Mouse (Mus musculus): ENCODE results near the gene Pknox2. TPM values are rescaled to one million over a fixed set of nuclear protein-coding genes. Genes with fewer than 3 reads are reported as not detected.

The Pknox2 gene
- polyA plus RNA-seq, 1 experiment from 2014 or later, result 14.5 TPM

DNA sequence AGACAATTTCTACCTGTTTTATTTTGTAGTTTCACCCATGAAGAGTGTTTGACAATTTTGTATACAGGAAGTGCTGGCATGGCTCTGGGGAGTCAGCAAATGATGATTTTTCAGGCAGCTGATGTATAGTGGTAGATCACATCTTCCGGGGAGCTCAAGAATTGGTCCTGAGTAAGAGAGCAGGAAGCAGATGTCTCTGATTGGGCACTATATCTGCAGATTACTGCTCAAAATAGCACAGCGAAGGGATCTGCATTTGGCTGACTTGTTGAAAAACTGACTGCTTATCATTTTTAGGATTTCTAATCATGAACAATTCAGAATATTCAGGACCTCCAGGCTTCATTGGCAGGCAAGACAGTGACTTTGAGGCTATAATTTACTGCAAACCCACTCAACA lies 295.0 kb downstream of the Pknox2 start:
- WGBS, result 88% methylated on average over 2 of the region's 2 CpGs
- Histone ChIP-seq H3K27ac (no peak overlapping the region), H3K36me3 (no peaks in the 10 kb centered on the region), H3K4me1 (no peaks in the 10 kb centered on the region), H3K4me3 (no peak overlapping the region), H3K9me3 (no peaks in the 10 kb centered on the region), H3K9ac (no peak overlapping the region), H3K27me3 (no peaks in the 10 kb centered on the region), H3K4me2 (replicated peaks) (no peak overlapping the region)
- ATAC-seq (ENCODE audit: low FRiP score, low read depth), result no peak

DNA sequence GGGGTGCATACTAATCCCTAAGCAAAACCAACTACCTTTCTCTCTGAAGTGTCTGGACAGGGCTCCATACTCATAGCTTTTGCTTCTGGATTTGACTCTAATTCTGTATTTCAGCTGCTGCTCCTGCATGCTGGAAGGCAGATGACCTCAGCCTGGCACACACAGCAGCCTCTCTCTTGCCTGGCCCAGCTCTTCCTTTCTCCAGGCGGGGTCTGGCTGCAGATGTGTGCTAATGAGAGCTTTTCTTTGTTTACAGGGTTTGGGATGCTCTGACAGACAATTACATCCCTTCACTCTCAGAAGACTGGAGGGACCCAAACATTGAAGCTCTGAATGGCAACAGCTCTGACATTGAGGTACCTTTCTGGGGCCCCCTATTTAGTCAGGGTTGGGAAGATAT lies 297.1 kb downstream of the Pknox2 start:
- no peak for ATAC-seq (ENCODE audit: low FRiP score, low read depth)
- Histone ChIP-seq H3K4me1 (no peaks in the 10 kb centered on the region), H3K27me3 (no peaks in the 10 kb centered on the region), H3K9ac (no peak overlapping the region), H3K27ac (no peak overlapping the region), H3K4me2 (replicated peaks) (no peak overlapping the region), H3K4me3 (no peak overlapping the region), H3K9me3 (no peaks in the 10 kb centered on the region), H3K36me3 (no peaks in the 10 kb centered on the region)
- WGBS, result 32% methylated on average over 1 of the region's 1 CpGs

GRCm38 (mm10) chr9:36848661-36849060 lies 298.5 kb downstream of the Pknox2 start:
- H3K27me3 ChIP-seq, result no peaks in the 10 kb centered on the region
- 74% methylated on average over 2 of the region's 2 CpGs for WGBS
- no peak for ATAC-seq (ENCODE audit: low FRiP score, low read depth)
- H3K36me3 ChIP-seq, result no peaks in the 10 kb centered on the region
- H3K4me1 ChIP-seq, result no peaks in the 10 kb centered on the region
- no peak overlapping the region for H3K9ac ChIP-seq
- H3K9me3 ChIP-seq, result no peaks in the 10 kb centered on the region
- H3K4me3 ChIP-seq, result no peak overlapping the region
- H3K4me2 ChIP-seq (replicated peaks), result no peak overlapping the region
- H3K27ac ChIP-seq, result no peak overlapping the region

DNA sequence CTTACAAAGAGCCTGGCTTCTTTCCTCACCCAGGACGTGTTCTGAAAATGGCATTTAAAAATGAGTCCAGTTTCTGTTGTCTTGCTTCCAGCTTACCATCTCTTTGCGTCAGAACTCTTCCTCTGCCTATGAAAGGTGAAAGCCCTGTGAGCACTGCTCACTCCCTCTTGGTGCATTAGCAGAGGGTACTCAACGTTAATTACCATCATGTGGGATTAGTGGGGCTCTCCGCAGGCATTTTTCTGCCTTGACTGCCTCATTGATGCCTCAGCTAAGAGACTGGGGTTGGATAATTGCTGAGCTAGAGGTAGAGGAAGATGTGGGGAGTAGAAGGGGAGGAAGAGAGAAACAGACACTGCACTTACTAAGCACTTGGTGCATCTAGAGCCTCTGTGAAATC lies 300.9 kb downstream of the Pknox2 start:
- no peak overlapping the region for H3K4me3 ChIP-seq
- no peak for ATAC-seq (ENCODE audit: low FRiP score, low read depth)
- H3K4me2 ChIP-seq (replicated peaks), result no peak overlapping the region
- H3K4me1 ChIP-seq, result no peaks in the 10 kb centered on the region
- no peaks in the 10 kb centered on the region for H3K9me3 ChIP-seq
- no peak overlapping the region for H3K27ac ChIP-seq
- no peaks in the 10 kb centered on the region for H3K27me3 ChIP-seq
- 49% methylated on average over 4 of the region's 4 CpGs for WGBS
- H3K9ac ChIP-seq, result no peak overlapping the region
- H3K36me3 ChIP-seq, result no peaks in the 10 kb centered on the region

Other genes starting within 250 kb of the Pknox2 start
- 12.0 and 12.3 TPM in 2 replicates for gene Tmem218, start 60.8 kb upstream of the Pknox2 start, polyA plus RNA-seq (2015; fragmentation: Nextera tagmentation; extraction: Ambion mirVana)
- gene Slc37a2, start 108.3 kb upstream of the Pknox2 start, polyA plus RNA-seq (2015; fragmentation: Nextera tagmentation; extraction: Ambion mirVana), result 2.0 and 2.6 TPM in 2 replicates
- 8.0 and 9.1 TPM in 2 replicates for gene Ccdc15, start 201.0 kb upstream of the Pknox2 start, polyA plus RNA-seq (2015; fragmentation: Nextera tagmentation; extraction: Ambion mirVana)
- 0.11 TPM in 1 of 2 replicates, not detected in the other for gene Hepacam, start 219.9 kb upstream of the Pknox2 start, polyA plus RNA-seq (2015; fragmentation: Nextera tagmentation; extraction: Ambion mirVana)